In the genomic region with DNA sequence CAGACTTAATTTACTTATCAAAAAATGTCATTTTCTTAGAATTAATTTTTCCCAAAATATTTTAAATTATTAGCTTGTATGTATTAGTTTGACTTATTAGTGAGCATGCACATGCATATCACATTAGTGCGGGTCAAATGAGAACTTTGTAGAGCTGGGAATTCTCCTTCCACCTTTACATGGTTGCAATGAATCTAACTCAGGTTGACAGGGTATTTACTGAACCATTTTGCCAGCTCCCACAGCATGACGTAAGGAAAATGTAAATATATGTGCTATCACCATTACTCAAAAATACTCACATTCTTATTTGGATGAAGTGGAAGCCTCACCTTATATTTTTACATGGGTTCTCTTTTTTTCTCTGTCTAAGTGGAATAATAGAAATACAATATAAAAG, we compare ENCODE assay signal across 17 mouse cellular contexts.
"Had no signal": no experiment of that assay in that cellular context is flagged by ENCODE, and none has a peak within 500 bp of the region (broad histone marks: within the 10 kb centered on the region; RNA-seq: fewer than 3 reads in every experiment).

No protein-coding gene starts in this region.

- ATAC-seq: liver, embryonic 12.5 days had no signal

- H3K36me3 ChIP-seq: liver, embryonic 12.5 days; midbrain, embryonic 10.5 days; midbrain, embryonic 12.5 days; neural tube, embryonic 12.5 days; stomach, embryonic 15.5 days had no signal

- H3K9me3 ChIP-seq: liver, embryonic 12.5 days; midbrain, embryonic 10.5 days; midbrain, embryonic 12.5 days; neural tube, embryonic 12.5 days; stomach, embryonic 15.5 days had no signal

- H3K4me3 ChIP-seq: liver, embryonic 12.5 days; midbrain, embryonic 10.5 days; midbrain, embryonic 12.5 days; myocyte; neural tube, embryonic 12.5 days; stomach, embryonic 15.5 days had no signal

- H3K9ac ChIP-seq: liver, embryonic 12.5 days; liver, embryonic 14.5 days; lung, embryonic 14.5 days; midbrain, embryonic 12.5 days; neural tube, embryonic 12.5 days; stomach, embryonic 15.5 days had no signal

- H3K27ac ChIP-seq: liver, embryonic 12.5 days; liver, embryonic 14.5 days; midbrain, embryonic 10.5 days; midbrain, embryonic 12.5 days; neural tube, embryonic 12.5 days; stomach, embryonic 15.5 days; stomach, postnatal 0 days had no signal

- H3K27me3 ChIP-seq: liver, embryonic 12.5 days; midbrain, embryonic 12.5 days; neural tube, embryonic 12.5 days; stomach, embryonic 15.5 days had no signal

- H3K4me1 ChIP-seq: liver, embryonic 12.5 days; midbrain, embryonic 10.5 days; midbrain, embryonic 12.5 days; neural tube, embryonic 12.5 days; stomach, embryonic 15.5 days had no signal

- H3K4me2 ChIP-seq: liver, embryonic 12.5 days; lung, embryonic 14.5 days; midbrain, embryonic 12.5 days; neural tube, embryonic 12.5 days; stomach, embryonic 15.5 days had no signal

- DNase-seq: lung, adult 18-20 months; lung, embryonic 14.5 days; lung, postnatal 10 days; lung, postnatal 4 days; midbrain, embryonic 14.5 days; right cerebral cortex, adult 18-20 months; thymus, adult 2 months; thymus, postnatal 25 days; thymus, postnatal 4 days had no signal
